Mouse (Mus musculus) ovary, postnatal 14 days (tissue): ENCODE results near the gene Hist1h2ah.
A peak's percentile ranks its signal among the peaks of the same experiment; 100 is the strongest.

Experiments
- DNase-seq: peaks from one replicate; pipeline ENCODE4 v3.0.0; 2022; ENCODE audit warnings: low spot score

Hist1h2ah gene

DNA sequence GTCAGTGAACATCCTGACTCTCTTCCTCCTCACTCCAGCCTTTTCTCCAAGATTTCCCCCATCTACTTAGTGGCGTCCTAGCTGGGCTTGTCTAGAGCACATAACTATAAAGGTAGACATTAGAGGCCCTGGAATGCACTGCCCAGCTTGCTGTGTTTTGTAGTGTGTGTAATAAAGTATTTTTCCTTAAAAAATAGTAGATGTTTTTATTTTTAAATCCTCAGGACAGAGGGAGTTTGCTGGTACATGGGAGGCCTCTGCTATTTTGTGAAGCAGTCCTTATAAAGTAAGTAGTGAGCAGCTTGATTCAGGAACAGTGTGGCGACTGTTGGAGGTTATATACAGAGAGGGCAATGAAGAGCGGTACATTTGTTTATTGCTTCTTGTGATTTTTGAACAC is 26.7 kb downstream of the Hist1h2ah start:
- no peak for DNase-seq

DNA sequence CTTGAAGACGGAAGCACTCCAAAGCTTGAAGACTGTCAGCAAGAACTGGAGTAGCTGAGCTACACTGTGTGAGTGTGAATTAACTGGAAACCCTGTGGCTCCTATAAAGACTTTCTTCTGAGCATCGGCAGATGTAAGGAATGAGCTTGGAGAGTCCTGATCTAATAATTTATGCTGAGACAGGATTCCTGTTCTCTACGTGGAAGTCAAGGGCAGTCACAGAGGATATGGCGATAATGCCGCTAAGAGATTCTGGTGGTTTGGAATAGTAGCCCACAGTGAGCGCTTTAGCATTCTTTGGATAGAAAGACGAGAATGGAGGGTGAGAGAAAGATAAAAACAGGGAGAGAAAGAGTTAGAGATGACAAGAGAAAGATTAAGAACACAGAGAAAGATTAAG is 27.5 kb downstream of the Hist1h2ah start:
- DNase-seq: no peak

DNA sequence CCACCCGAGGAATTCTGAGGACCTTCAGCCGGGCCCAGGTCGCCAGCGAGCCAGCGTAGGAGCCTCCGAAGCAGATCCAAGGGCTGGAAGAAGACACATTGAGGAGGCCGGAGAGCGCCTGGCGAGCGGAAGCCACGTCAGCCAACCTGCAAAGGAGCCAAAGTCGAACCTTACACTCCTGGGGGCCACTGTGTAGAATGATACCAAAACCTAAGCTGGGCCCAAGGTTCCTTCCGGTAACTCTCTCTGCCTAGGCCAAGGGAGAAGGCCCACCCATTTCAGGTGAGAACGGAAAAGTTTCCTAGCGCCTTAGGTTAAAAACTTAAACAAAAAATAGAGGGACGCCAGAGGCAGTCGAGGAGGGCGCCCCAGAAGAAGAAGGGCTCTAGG is 28.3 kb downstream of the Hist1h2ah start:
- no peak for DNase-seq

DNA sequence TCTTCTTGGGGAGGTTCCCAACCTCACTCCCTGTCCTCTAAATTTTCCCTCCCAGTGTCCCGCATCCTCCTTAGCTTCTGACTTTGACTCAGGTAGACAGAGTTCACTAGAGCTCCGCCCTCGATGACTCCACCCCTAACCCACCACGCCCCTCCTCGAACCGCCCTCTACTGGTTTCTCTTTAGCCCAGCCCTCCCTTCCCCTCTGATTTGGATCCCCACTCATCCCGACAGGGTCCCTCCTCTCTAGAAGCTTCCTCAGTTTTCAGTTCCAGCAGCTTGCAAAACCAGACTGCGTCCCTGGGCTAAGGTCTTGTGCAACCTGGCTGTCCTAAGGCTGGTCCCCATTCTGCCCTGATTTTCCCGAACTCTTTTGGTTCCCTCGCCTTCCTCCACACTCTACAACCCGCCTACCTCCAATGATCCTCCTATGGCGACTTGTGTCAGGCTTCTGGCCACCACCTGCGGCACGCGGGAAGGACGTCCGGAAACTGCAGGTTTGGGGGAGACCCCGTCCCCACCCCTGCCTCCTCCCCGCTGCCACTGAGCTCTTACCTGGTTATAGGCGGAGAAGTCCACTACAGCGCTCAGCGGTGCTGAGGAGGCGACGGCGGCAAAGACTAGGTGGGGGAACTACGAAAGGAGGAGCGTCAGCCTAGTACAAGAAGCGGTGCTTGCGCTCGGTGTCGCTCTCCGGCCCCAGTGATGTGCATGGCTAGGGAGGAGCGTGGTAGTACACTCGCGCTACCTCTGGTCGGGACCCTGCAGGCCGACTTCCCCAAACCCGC is 28.8 kb downstream of the Hist1h2ah start:
- DNase-seq: no peak

DNA sequence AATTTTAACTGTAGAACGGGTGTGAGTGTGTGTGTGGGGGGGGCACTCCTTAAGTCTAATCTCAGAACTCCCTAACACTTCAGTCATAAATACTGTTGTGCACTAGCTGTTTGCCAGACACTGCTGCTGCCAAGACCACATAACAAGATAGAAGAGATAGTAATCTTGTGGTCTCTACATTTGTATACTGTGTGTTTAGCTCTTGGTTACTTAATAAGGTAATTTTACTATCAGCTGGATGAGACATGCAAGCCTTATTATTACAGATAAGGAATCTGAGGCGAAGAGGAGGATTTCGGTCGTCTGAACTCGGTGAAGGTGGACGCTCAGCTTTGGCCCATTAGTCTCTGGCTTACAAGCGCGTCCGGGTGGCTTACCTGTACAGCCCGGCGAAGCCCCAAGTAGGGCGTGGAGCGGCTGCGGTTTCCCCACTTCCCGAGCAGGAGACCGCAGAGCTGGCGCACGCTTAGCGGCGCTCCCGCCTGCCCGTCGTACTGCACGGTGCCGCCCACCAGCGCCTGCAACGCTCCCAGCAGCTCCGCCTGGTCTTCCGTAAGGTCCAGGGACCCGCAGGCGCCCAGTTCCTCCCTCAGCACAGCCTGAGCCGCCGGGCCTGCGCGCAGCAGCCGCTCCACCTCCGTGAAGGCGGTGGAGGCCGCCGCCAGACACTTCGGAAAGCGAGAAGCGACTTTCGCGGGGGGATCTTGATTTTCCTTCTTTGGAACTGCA is 29.6 kb downstream of the Hist1h2ah start:
- no peak for DNase-seq

DNA sequence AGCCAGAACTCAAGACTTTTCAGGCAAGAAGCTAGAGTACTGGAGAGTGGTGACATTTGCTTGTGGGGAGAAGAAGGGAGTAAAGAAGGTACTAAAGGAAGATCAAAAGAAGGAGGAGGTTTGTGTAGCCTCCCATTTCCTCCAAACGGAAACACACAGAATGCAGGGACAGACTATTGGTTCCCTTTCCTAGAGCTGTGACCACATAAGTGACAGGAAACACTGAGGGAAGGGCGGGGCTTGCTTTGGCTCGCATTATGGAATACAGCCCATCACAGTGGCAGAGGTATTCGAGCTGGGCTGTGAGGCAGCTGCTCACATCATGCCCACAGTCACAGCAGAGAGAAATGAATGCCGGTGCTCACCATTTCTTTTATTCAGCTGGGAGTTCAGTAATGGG is 33.5 kb downstream of the Hist1h2ah start:
- DNase-seq: no peak

DNA sequence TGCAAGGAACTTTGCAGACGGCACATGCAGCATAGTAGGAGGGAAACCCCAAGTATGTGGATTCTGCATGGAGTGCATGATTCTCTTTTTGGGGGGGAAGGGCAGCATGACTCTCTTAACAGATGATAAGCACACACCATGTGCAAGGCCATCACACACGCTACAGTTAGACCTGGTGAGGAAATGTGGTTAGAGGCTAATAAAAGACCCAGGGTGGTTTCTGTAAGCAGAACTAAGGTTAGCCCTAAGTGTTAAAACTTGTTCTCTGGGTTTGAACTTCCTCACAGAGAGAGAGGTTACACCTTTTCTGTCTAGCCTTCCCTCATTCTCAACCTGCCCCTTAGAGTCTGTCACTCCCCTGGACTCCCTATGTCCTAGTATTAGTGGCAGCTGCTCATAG is 34.0 kb downstream of the Hist1h2ah start:
- DNase-seq: no peak

DNA sequence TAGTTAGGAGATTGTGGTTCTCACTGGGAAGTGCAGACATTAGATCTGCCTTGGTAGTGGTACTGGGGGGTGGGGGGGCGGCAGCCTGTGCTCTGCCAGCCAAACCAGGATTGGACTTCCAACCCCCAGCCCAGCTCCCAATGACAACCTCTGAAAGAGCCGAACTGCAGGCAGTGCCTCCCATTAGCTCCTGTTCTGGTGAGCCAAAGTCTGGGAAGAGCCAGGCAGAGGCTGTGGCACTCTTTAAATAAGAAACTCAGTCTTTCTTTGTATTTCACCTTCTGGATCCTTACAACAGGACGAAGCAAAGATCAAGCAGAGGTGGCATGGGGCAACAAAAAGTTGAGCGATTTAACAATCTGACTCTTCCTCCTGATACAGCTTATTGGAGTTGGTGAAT is 36.2 kb downstream of the Hist1h2ah start:
- DNase-seq: no peak

DNA sequence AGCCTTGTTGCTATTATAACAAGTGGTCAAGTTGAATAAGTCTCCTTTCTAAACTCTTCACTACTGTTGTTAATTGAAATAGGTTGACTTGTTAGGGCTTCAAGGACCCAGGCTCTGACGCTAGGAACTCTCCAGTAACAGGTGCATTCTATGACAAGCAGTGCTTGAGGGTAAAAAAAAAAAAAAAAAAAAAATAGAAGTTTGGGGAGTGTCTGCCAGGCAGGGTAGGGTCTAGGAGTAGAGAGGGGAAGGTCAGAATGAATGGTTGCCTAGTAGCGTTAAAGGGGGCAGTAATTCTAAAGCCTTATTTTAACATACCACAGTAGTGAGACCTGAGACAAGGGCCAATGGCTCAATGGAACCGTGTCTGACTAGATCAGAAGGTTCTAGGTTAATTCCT is 37.0 kb downstream of the Hist1h2ah start:
- DNase-seq: no peak

DNA sequence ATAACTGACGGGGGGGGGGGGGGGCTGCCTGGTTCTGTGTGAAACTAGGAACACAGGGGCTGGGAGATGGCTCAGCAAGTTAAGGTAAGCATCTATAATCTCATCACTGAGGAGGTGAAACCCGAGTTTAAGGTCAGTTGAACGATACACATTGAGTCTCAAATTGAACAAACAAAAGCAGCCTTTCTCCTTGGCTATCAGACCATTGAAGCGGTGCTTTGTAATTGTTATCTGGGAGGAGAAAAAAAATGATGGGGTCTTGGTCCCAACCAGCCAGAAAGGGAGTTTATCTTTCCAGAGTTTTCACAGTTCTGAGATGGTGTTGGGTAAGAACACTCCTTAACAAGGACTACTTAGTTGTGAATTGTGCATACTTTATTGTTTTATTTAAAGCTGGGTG is 37.5 kb downstream of the Hist1h2ah start:
- DNase-seq: no peak

DNA sequence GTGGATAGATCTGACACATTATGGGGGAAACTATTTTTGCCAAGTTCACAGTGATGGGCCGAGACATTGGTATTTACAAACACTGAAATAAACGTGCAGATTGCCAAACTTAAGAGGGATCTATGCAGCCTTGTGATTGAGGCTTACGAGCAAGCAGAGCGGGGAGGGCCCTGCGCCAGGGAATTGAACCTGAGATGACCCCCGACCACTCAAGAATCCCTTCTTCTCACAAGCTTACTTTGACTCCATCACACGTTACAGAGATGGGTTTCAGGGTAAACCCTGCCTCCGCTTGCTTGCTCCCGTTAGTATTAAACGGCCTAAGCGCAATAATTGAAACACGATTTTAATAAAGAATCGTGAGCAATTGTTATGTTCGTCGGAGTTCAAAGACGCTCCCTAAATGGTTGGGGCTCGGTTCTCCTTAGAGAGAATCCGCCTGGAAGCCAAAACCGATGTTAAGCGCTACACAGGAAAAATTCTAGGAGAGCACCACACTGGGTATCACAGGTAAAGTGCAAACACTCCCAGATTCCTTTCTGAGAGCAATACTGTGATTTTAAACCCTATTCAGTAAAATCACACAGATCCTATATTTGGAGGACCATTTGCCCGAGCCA is 38.1 kb downstream of the Hist1h2ah start:
- no peak for DNase-seq

DNA sequence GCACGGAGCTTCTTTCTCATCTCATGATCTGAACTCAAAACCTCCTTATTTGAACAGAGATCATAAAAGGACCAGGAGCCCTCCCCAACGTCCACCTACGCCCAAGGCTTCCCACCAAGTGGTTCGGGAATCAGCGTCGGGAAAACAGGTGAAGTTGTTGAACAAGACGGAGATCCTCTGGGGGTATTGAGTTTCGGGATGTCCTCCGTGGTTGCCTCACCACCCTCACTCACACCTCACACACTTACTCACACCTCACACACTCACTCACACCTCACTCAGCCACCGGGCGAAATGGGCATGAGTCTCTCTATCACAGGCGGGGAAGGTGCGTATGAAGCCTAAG is 38.6 kb downstream of the Hist1h2ah start:
- no peak for DNase-seq

DNA sequence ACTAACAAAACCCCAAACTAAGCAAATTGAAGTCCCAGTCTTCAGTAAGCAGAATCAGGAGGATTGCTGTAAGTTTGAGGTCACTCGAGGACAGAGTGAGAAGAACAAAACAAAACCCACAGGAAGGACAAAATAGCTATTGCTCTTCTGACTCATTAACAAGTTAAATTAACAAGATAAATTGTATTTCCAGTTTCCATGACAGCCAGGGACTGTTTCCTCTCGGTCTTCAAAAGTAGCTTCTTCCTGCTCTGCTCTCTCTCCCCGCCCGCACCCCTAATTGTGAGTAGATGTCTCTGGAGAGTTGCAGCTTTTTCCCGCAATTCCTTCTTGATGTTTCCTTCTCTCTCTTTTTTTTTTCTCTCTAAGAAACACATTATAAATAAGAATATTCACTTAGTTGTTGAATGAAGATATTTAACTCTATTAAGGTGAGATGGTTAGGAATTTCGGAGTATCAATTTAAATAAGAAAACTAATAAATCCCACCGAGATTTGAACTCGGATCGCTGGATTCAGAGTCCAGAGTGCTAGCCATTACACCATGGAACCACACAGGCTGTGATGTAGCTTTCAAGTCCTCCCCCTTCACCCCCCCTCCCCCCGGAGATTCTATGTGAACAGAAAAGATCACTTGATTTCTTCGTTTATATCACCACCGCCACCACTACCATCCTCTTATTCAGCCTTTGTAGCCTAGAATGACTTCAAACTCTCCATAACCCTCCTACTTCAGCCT is 39.1 kb downstream of the Hist1h2ah start:
- no peak for DNase-seq

DNA sequence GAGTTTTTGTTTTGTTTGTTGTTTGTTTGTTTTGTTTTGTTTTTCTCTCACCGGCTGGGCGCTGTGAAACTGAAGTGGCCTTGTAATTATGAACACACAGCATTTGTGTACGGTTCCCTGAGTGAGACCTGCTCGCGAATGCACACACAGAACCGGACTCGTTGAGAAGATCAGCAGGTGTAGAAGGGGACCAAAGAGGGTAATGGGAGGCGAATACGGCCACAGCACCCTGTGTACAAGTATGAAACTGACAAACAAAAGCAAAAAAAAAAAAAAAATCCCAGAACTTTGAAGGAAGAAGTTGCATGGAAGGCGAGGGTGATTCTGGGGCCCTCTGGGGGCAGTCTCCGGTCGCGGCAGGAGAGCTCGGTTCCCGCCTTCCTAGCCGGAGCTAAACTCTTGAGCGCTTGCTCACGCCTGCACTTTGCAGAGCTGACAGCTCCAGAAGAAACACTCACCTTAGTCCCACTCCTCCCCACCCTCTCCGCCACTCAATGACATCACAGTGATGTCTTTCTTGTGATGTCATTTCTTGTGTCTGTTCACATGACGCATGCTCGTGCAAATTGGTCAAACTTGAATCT is 39.9 kb downstream of the Hist1h2ah start:
- peak; percentile 21 for DNase-seq

DNA sequence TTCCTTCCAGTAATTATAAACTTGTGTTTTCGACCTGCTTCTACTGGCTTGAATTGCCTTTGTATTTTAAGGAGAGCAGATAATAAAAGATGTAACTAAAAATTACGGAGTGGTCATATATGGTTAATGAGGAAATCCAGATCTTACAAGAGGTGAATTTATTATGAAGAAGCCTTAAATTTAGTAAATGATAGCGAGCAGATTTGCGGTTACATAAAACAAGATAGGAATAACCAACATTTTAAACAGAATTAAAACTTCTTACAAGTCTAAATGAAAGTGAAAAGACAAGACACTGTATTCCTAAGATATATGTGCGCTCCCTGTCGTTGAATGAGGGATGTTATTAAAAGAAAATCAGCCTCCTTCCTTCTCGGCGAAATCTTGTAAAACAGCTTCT is 40.5 kb downstream of the Hist1h2ah start:
- no peak for DNase-seq

DNA sequence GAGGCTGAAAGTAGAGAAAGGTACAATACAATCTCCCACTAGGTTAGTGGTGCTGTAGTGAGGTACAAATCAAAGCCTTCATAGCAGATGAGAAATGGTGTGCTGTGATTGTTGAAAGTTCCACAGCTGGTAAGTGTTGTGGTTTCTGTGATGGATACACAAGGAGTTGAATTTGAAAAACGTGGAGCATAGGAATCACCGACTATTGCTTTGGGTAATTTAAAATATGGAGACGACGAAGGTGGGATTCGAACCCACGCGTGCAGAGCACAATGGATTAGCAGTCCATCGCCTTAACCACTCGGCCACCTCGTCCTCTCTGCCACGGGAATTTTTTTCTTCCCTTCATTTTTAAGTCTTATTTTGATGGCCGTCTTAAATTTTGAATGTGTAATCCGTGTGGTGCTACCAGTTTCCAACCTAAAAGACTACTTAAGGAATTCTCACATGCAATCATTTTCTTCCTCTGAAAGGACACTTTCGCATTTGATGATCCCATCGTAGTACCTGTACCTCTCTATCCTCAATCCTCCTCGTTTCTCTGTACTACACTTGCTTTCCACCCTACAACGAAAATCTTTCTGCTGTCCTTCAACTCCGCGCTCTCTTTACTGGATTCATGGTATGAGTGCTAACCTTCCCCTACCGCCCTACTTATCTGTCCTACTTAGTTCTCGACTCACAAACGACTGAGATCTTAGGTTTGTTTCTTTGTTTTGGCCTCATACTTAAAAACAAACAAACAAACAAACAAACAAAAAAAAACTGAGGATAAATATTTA is 41.2 kb downstream of the Hist1h2ah start:
- DNase-seq: no peak

DNA sequence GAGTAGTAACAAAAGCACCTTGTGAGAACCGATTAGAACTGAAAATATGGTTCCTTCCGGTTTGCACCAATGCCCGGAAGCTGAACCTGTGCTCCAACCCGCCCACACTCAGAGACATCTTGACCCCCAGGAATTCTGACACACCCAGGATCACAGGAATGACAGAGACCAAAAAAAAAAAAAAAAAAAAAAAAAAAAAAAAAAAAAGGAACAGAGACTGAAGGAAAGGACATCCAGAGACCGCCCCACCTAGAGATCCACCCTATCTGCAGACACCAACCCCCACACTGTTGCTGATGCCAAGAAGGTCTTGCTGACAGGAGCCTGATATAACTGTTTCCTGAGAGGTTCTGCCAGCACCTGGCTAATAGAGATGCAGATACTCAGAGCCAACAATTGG is 42.8 kb downstream of the Hist1h2ah start:
- DNase-seq: no peak
